Mouse (Mus musculus): ENCODE results near the gene Trio.

Trio gene

DNA sequence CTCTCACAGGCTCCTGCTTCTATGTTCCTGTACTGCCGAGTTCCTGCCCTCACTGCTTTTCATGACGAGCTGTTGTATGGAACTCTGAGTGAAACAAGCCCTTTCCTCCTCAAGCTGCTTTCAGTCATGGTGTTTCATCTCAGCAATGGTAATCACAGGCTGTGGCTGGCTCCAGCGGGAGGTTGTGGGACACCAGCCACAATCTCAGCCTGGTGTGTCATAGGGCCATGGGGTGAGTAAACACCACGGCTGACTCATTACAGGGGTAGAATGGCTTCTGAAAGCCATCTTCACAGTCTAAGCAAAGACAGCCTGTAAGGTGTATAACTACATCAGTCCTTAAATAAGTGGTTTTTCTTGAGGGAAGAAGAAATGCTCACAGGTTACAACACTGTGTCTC lies 175.7 kb downstream of the Trio start:
- CTCF ChIA-PET, result interaction anchor here (2.2 kb wide), 1 partner anchor 95 kb away, joined by 6 read pairs; no protein-coding TSS in a partner anchor

DNA sequence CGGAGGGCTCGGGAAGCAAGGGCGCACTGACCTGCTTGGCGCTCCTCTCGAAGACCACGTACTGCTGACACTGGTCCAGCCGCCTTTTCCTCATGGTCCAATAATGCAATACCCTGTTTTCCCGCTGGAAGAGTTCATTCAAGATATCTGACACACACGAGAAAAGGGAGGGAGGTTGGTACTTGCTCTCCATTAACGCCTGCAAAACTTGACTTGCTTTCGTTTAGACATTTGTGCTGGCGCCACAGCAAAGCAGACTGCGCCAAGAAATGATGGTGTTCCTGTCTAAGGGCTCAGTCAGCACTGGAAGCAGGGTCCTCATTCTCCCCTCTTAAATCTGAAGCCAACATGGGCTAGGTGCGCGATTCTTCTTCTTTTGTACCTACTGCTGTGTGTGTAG lies 184.0 kb downstream of the Trio start:
- CTCF ChIA-PET, result no interaction called here

DNA sequence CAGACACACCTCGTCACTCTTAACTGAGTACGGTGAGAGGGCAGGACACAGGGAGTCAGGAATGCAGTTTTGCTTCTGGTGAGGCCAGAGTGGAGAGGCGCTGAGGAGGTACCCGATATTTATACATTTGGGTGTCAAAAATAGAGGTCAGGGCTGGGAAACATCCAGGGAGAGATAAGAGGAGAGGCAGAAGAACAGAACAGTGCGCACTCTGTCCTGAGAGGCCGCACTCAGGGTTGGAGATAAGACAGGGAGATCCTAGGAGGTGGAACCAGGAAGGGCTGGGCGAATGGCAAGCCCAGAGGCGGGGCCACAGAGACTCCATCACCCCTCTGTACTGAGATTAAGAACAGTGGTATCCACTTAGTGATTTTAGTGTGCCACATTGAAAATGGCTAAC lies 185.1 kb downstream of the Trio start:
- CTCF ChIA-PET, result no interaction called here

DNA sequence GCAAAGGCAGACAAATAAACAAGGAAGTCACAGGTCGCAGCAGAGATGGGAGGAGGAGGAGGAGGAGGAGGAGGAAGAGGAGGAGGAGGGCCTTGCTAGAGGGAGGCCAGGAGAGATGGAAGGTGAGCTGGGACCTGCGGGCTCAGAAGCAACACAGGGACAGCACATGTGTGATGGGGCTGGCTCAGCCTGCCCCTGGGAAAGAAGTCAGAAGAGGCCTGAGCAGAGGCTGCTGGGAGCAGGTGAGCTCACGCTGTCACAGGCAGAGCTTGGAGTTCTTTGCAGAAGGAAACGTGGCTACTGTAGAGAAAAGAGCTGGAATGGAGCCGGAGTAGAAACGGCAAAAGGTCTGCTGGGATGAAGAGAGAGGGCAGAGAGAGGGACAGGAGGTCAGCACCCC lies 185.5 kb downstream of the Trio start:
- CTCF ChIA-PET, result no interaction called here

- CTCF ChIA-PET, result no interaction called here
Measured at GRCm38 (mm10) chr15:27831646-27832045, 194.0 kb downstream of the Trio start.

DNA sequence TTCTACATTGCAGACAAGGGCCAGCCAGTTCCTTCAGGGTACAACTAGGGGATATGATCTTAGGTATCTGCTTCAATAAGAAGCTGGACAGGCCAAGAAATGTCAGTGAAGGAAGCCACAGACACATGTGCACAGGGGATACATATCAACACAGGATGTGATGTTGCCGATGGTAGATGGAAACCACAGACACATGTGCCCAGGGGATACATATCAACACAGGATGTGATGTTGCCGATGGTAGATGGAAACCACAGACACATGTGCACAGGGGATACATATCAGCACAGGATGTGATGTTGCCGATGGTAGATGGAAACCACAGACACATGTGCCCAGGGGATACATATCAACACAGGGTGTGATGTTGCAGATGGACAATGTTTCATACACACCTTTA lies 197.8 kb downstream of the Trio start:
- CTCF ChIA-PET, result interaction anchor here (0.6 to 0.8 kb wide), 2 partner anchors 125 to 146 kb away, joined by 4 to 5 read pairs; no protein-coding TSS in a partner anchor

DNA sequence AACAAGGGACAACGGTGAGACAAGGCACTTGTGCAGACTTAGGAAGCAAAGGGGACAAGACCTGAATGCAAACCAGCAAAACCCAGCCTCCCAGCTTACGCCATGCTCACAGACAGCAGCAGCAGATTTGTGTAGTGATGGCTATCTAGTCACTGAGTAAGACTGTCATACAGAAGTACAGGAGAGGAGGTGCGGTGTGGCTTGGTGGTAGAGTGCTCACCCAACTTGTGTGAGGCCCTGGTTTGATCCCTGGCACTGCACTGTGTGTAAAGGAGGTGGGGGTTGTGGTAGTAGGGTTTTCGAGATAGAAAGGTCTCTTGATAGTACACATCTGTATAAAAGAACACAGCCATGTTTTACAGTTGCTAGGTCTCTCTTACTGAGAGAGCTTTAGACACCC lies 198.8 kb downstream of the Trio start:
- CTCF ChIA-PET, result interaction anchor here (1.6 kb wide), 1 partner anchor 75 kb away, joined by 4 read pairs; no protein-coding TSS in a partner anchor

- CTCF ChIA-PET, result interaction anchor here (0.6 to 1.6 kb wide), 3 partner anchors 75 to 355 kb away, joined by 3 to 24 read pairs (median 4); no protein-coding TSS in a partner anchor
Measured at GRCm38 (mm10) chr15:27826048-27826637, 199.5 kb downstream of the Trio start.

- CTCF ChIA-PET, result interaction anchor here (1.0 to 1.1 kb wide), 2 partner anchors 38 to 101 kb away, joined by 3 to 6 read pairs; no protein-coding TSS in a partner anchor
Measured at GRCm38 (mm10) chr15:27825390-27825789, 200.3 kb downstream of the Trio start.

- CTCF ChIA-PET, result interaction anchor here (1.5 kb wide), 2 partner anchors 37 to 71 kb away, joined by 3 to 6 read pairs; no protein-coding TSS in a partner anchor
Measured at GRCm38 (mm10) chr15:27823581-27823980, 202.1 kb downstream of the Trio start.

- CTCF ChIA-PET, result interaction anchor here (1.5 kb wide), 1 partner anchor 36 kb away, joined by 3 read pairs; no protein-coding TSS in a partner anchor
Measured at GRCm38 (mm10) chr15:27822461-27822860, 203.2 kb downstream of the Trio start.

- CTCF ChIA-PET, result interaction anchor here (0.9 kb wide), 1 partner anchor 67 kb away, joined by 3 read pairs; no protein-coding TSS in a partner anchor
Measured at GRCm38 (mm10) chr15:27821651-27822364, 203.8 kb downstream of the Trio start.

GRCm38 (mm10) chr15:27817096-27817495 lies 208.6 kb downstream of the Trio start:
- CTCF ChIA-PET, result no interaction called here

DNA sequence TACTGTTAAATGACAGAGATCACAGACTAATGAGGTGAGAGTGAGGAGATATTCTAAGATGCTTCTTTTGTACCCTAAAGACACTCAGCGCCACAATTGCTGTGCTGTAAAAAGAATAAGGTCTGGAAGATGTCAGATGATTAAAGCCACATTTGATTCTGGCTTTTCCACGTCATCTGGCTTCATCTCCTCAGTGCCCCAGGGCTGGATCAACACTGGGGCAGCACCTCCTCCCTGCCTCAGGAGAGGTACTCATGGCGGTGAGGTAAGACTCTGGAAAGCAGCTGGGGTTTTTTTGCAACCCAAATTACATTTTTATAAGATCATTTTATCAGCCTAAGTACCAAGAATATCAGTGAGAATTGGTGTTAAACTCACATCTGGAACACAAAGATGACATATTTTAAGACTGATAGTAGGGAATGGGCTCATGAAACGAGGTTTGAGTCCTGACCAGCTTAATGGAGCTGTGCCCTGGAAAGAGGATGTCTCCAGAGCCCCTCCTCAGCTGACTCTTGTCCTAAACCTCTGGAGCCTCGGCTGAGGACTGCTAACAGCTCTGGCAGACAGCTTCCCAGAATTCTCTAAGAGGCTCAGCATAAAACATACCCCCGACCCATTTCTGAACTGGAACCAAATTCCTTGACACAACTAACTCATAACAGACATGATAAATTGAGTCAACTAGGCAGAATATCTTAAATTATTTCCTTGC lies 210.8 kb downstream of the Trio start:
- CTCF ChIA-PET, result no interaction called here

GRCm38 (mm10) chr15:27810793-27811488 lies 214.7 kb downstream of the Trio start:
- CTCF ChIA-PET, result interaction anchor here (0.7 kb wide), 1 partner anchor 24 kb away, joined by 4 read pairs; no protein-coding TSS in a partner anchor

DNA sequence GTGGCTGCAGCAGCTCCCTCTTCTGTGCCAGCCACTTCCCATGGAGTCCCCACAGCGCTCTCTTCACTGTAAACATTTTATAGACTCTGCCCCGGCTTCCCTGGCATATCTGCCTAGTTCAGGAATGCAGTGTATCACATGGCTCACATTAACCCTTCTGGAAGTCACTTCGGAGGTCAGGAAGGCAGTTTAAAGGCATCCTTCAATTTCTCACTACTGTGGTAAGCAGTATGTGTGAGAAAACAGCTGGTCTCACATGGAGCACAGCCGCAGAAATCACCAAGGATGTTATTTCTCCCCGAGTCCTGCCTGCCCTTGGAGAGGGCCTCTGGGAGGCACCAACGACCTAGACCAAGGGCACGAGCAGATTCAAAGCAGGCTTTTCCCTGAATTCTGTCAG lies 215.4 kb downstream of the Trio start:
- CTCF ChIA-PET, result interaction anchor here (0.7 kb wide), 1 partner anchor 23 kb away, joined by 4 read pairs; no protein-coding TSS in a partner anchor

DNA sequence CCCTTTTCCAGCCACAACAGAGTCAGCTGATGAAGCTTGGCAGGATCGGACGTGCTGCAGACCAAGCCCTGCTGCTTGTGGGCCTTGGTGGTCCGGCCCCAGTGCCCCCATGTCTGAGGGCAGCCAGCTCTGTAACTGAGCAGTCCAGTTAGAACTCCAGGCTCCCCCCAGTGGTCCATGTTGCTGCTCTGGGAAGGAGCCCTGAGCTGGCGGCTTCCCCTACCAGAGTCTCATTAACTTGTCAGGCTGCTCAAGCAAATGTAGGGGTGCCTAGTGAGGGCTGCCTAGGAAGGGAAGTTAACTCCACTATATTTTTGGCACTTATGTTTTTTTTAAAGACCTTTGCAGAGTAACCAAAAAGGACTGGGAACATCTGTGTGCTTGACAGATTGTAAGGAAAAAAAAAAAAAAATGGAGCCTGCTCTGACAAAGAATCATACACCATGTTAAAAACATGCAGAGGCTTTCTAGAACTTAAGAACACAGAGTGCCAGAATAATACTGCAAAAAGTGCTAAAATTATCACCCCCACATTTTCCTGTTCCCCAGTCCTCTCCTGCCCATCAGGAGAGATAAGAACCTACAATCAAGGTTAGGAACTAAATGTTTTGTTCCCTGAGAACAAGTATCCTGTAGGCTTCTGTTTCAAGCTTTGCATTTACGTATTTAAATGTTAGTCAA lies 216.9 kb downstream of the Trio start:
- CTCF ChIA-PET, result no interaction called here

DNA sequence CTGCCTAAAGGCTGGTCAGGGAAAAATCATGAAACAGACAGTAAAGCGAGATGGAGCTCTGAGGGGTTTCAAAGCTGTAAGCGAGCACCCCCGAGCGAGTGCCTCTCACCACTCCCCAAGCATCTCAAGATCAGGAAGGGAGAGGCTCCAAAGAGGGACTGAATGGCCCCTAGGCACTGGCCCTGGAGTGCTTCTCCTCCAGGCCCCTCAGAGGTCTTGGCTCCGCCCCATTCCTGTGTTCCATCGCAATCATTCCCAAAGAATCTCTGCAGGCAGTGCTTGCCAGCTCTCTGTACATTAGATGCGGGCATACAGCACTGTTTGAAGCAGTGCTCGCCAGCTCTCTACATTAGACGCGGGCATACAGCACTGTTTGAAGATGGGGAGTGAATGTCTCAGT lies 219.4 kb downstream of the Trio start:
- CTCF ChIA-PET, result no interaction called here

- CTCF ChIA-PET, result interaction anchor here (0.6 kb wide), 2 partner anchors 115 to 336 kb away, joined by 3 read pairs; no protein-coding TSS in a partner anchor
Measured at GRCm38 (mm10) chr15:27805654-27806053, 220.0 kb downstream of the Trio start.

DNA sequence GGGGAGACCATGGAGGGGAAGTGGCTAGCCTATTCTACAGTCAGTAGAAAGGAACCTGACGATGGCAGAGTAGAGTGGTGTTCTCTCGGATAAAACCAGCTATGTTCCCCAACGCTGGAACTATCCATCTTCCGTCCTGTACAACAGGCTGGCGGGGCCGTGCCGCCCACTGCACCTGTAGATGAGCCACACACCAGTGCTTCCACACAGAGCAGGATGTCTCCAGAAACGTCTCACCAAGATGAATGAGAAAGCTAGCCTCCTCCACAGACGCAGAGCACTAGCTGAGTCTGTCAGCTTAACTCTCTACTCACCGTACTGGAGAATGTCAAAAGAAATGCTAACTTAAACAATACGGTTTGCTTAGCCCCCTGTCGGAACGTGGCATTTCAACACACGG lies 221.2 kb downstream of the Trio start:
- CTCF ChIA-PET, result no interaction called here
